Mouse (Mus musculus) intestine, embryonic 16.5 days (tissue): ENCODE data around the gene Pcnx3. TPM values are rescaled to one million over a fixed set of nuclear protein-coding genes. Genes with fewer than 3 reads are reported as not detected.

Experiments
- microRNA-seq: library from miRNA; unstranded; fragments of <30 nt; microRNA quantifications from one replicate; pipeline ENCODE4, GENCODE M21; 2016
- polyA plus RNA-seq: library from polyadenylated mRNA; unstranded; fragments of >200 nt; fragmentation: Nextera tagmentation; extraction: Ambion mirVana; gene quantifications from 2 replicates; pipeline ENCODE4 v1.2.1, GENCODE M21; 2015

The Pcnx3 gene
- polyA plus RNA-seq, 1 experiment from 2014 or later, result 15.1 TPM

Small RNA genes lying within 50 kb of the gene (microRNA-seq; reads per million reads assigned to microRNA genes)
- gene Mir6987, result not detected

Other genes starting within 250 kb of the Pcnx3 start
- not detected in 2 replicates for gene Fosl1, start 241.4 kb downstream of the Pcnx3 start, polyA plus RNA-seq
- 5.0 and 5.4 TPM in 2 replicates for gene Ccdc85b, start 231.0 kb downstream of the Pcnx3 start, polyA plus RNA-seq
- gene Fibp, start 228.3 kb downstream of the Pcnx3 start, polyA plus RNA-seq, result 102 and 106 TPM in 2 replicates
- gene Ctsw, start 220.4 kb downstream of the Pcnx3 start, polyA plus RNA-seq, result 1.7 and 2.8 TPM in 2 replicates
- gene Efemp2, start 215.0 kb downstream of the Pcnx3 start, polyA plus RNA-seq, result 106 and 112 TPM in 2 replicates
- 32.7 and 36.5 TPM in 2 replicates for gene Mus81, start 200.5 kb downstream of the Pcnx3 start, polyA plus RNA-seq
- 2,274 and 2,378 TPM in 2 replicates for gene Cfl1, start 198.5 kb downstream of the Pcnx3 start, polyA plus RNA-seq
- not detected in 2 replicates for gene 1700020D05Rik, start 185.1 kb downstream of the Pcnx3 start, polyA plus RNA-seq
- 6.9 and 7.4 TPM in 2 replicates for gene Snx32, start 178.4 kb downstream of the Pcnx3 start, polyA plus RNA-seq
- 24.4 and 25.6 TPM in 2 replicates for gene Ovol1, start 128.3 kb downstream of the Pcnx3 start, polyA plus RNA-seq
- 10.3 and 10.8 TPM in 2 replicates for gene Ap5b1, start 120.9 kb downstream of the Pcnx3 start, polyA plus RNA-seq
- 111 and 131 TPM in 2 replicates for gene Rnaseh2c, start 87.0 kb downstream of the Pcnx3 start, polyA plus RNA-seq
- 40.2 and 40.9 TPM in 2 replicates for gene Kat5, start 78.7 kb downstream of the Pcnx3 start, polyA plus RNA-seq
- gene Rela, start 51.4 kb downstream of the Pcnx3 start, polyA plus RNA-seq, result 43.2 and 43.9 TPM in 2 replicates
- 15.8 and 20.8 TPM in 2 replicates for gene Sipa1, start 25.2 kb downstream of the Pcnx3 start, polyA plus RNA-seq
- gene Map3k11, start 166 bp downstream of the Pcnx3 start, polyA plus RNA-seq, result 28.7 and 33.7 TPM in 2 replicates
- gene Kcnk7, start 15.5 kb upstream of the Pcnx3 start, polyA plus RNA-seq, result 0.13 and 0.34 TPM in 2 replicates
- gene Ehbp1l1, start 37.4 kb upstream of the Pcnx3 start, polyA plus RNA-seq, result 48.6 and 49.7 TPM in 2 replicates
- gene Fam89b, start 40.7 kb upstream of the Pcnx3 start, polyA plus RNA-seq, result 56.6 and 57.8 TPM in 2 replicates
- gene Ltbp3, start 52.0 kb upstream of the Pcnx3 start, polyA plus RNA-seq, result 14.0 and 20.8 TPM in 2 replicates
- 58.9 and 64.3 TPM in 2 replicates for gene Scyl1, start 82.5 kb upstream of the Pcnx3 start, polyA plus RNA-seq
- 31.1 and 31.7 TPM in 2 replicates for gene Frmd8, start 186.4 kb upstream of the Pcnx3 start, polyA plus RNA-seq
- 3.4 and 4.1 TPM in 2 replicates for gene Slc25a45, start 188.9 kb upstream of the Pcnx3 start, polyA plus RNA-seq
- gene Tigd3, start 205.2 kb upstream of the Pcnx3 start, polyA plus RNA-seq, result 1.5 and 1.7 TPM in 2 replicates
- gene Dpf2, start 224.1 kb upstream of the Pcnx3 start, polyA plus RNA-seq, result 109 and 119 TPM in 2 replicates
- 14.7 and 15.1 TPM in 2 replicates for gene Cdc42ep2, start 235.9 kb upstream of the Pcnx3 start, polyA plus RNA-seq